Mouse (Mus musculus) liver, embryonic 11.5 days (tissue): Measurements from ENCODE around the gene 1600012H06Rik. TPM values are rescaled to one million over a fixed set of nuclear protein-coding genes. Genes with fewer than 3 reads are reported as not detected.
"Not testable (repeated sequence)": the region's sequence is repeated elsewhere in the genome, so short reads cannot be mapped to it uniquely, and the experiment has no call there.

ENCODE experiments used
- ATAC-seq: fragments of 200-750 bp; cut with Nextera tagmentation; replicated peaks from 2 replicates; pipeline ENCODE4 v1.8.0; 2017; ENCODE audit warnings: moderate number of reproducible peaks, mild to moderate bottlenecking, moderate TSS enrichment, moderate library complexity; ENCODE audit not compliant: low FRiP score
- DNase-seq: peaks from one replicate; pipeline ENCODE4 v3.0.0-alpha.2; 2017; ENCODE audit warnings: low spot score
- H3K27ac ChIP-seq: fragments of 300-500 bp; sonication (generic); 2 replicates; pipeline ENCODE4 v1.5.1; 2014; ENCODE audit warnings: mild to moderate bottlenecking, low read depth, low read length, control low read depth
- H3K27me3 ChIP-seq: fragments of 300-500 bp; sonication (generic); replicated peaks from 2 replicates; pipeline ENCODE4 v1.6.1; 2014; ENCODE audit warnings: low read length, mixed read lengths; ENCODE audit not compliant: control insufficient read depth, insufficient read depth
- H3K36me3 ChIP-seq: fragments of 300-500 bp; sonication (generic); 2 replicates; pipeline ENCODE4 v1.6.1; 2014; ENCODE audit warnings: mild to moderate bottlenecking, low read length, moderate library complexity, mixed read lengths; ENCODE audit not compliant: control insufficient read depth, insufficient read depth
- H3K4me1 ChIP-seq: fragments of 300-500 bp; sonication (generic); replicated peaks from 2 replicates; pipeline ENCODE4 v1.6.1; 2014; ENCODE audit warnings: low read length, mixed read lengths; ENCODE audit not compliant: control insufficient read depth, insufficient read depth
- H3K4me2 ChIP-seq: fragments of 300-500 bp; sonication (generic); 2 replicates; pipeline ENCODE4 v1.6.1; 2014; ENCODE audit warnings: mild to moderate bottlenecking, control low read depth, moderate library complexity
- H3K4me3 ChIP-seq: fragments of 300-500 bp; sonication (generic); 2 replicates; pipeline ENCODE4 v1.5.1; 2014; ENCODE audit warnings: low read depth, low read length, control low read depth
- H3K9ac ChIP-seq: fragments of 300-500 bp; sonication (generic); 2 replicates; pipeline ENCODE4 v1.6.1; 2014; ENCODE audit warnings: low read depth, low read length, control low read depth
- H3K9me3 ChIP-seq: fragments of 300-500 bp; sonication (generic); 2 replicates; pipeline ENCODE4 v1.6.1; 2016; ENCODE audit warnings: low read length, inconsistent platforms, mixed read lengths; ENCODE audit not compliant: control insufficient read depth
- WGBS: fragments of 180-500 bp; shearing (Covaris S2); extraction: QIAGEN DNeasy Blood & Tissue Kit; methylation state at CpG from one replicate; pipeline ENCODE4 v1.1.7; 2014; 5-methylcytosine and 5-hydroxymethylcytosine counted together
- polyA plus RNA-seq: library from polyadenylated mRNA; unstranded; fragments of >200 nt; fragmentation: Nextera tagmentation; extraction: Ambion mirVana; gene quantifications from 2 replicates; pipeline ENCODE4 v1.2.1, GENCODE M21; 2014

Gene 1600012H06Rik
- polyA plus RNA-seq, 1 experiment from 2014 or later: 19.9 TPM

GRCm38 (mm10) chr17:14990116-14990702, 47.2 kb downstream of the 1600012H06Rik start:
- H3K9me3 ChIP-seq, H3K27ac ChIP-seq, H3K9ac ChIP-seq, H3K4me2 ChIP-seq, H3K36me3 ChIP-seq, ATAC-seq, H3K27me3 ChIP-seq, H3K4me1 ChIP-seq, H3K4me3 ChIP-seq, DNase-seq: not testable (repeated sequence)
- 82% methylated on average over 4 of the region's 5 CpGs for WGBS

GRCm38 (mm10) chr17:14992522-14993138, 49.6 kb downstream of the 1600012H06Rik start:
- H3K4me1 ChIP-seq, H3K27me3 ChIP-seq, H3K9ac ChIP-seq, H3K4me2 ChIP-seq, H3K27ac ChIP-seq, DNase-seq, H3K9me3 ChIP-seq, H3K4me3 ChIP-seq, H3K36me3 ChIP-seq: not testable (repeated sequence)
- no CpG with 5 or more reads among the region's 98 CpGs for WGBS
- peak; percentile 72 for ATAC-seq

GRCm38 (mm10) chr17:14993139-14993832, 50.3 kb downstream of the 1600012H06Rik start:
- H3K36me3 ChIP-seq, DNase-seq, H3K4me2 ChIP-seq, H3K27ac ChIP-seq, H3K4me3 ChIP-seq, H3K9ac ChIP-seq, H3K9me3 ChIP-seq, H3K27me3 ChIP-seq, H3K4me1 ChIP-seq: not testable (repeated sequence)
- peak; percentile 73 for ATAC-seq
- WGBS: no CpG with 5 or more reads among the region's 47 CpGs

DNA sequence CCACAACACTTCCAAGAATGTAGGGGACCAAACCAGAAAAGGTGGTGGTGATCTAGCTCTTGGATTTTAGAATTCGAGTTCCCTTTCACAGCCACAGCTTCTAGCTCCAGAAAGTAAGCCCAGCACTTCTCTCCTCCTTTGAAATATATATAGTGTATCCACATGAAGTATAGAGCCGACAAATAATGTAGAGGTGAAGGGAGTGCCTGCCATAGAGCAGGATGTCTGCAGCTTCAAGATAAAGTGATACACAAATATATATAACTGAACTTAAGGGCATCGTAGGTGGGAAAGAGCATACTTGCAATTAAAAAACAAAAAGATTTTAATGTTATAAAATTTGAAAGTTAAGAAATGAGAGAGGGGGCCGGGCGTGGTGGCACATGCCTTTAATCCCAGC, 51.2 kb downstream of the 1600012H06Rik start:
- not testable (repeated sequence) for H3K36me3 ChIP-seq, H3K9me3 ChIP-seq, H3K4me1 ChIP-seq, H3K4me2 ChIP-seq, H3K9ac ChIP-seq, H3K27me3 ChIP-seq, ATAC-seq, H3K27ac ChIP-seq, H3K4me3 ChIP-seq, DNase-seq
- no CpG with 5 or more reads among the region's 5 CpGs for WGBS

DNA sequence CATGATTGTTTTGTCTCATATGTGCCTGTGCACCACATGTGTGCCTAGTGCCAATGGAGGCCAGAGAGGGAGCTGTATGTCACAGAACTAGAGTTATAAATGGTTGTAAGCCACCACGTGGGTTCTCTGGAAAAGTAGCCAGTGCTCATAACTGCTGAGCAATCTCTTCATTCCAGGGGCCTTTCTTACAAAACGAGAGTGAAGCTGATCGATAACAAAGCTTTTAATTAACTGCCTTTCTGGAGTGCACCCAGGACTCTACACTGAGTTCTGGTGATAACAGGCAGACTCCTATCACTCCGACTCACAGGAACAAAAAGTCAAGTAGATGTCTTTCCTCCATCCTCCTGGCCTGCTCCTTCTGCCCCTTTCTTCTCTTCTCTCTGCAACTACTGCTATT, 57.1 kb downstream of the 1600012H06Rik start:
- H3K4me2 ChIP-seq, H3K27ac ChIP-seq, H3K4me3 ChIP-seq, H3K36me3 ChIP-seq, DNase-seq, H3K4me1 ChIP-seq, H3K9me3 ChIP-seq, H3K27me3 ChIP-seq, H3K9ac ChIP-seq: not testable (repeated sequence)
- no CpG with 5 or more reads among the region's 4 CpGs for WGBS
- ATAC-seq: peak; percentile 83

GRCm38 (mm10) chr17:15009088-15009487, 66.1 kb downstream of the 1600012H06Rik start:
- not testable (repeated sequence) for H3K4me1 ChIP-seq, DNase-seq, H3K27ac ChIP-seq, H3K27me3 ChIP-seq, H3K9me3 ChIP-seq, H3K4me3 ChIP-seq, H3K36me3 ChIP-seq, H3K9ac ChIP-seq, H3K4me2 ChIP-seq
- peak; percentile 55 for ATAC-seq
- WGBS: no CpG with 5 or more reads among the region's 3 CpGs

Other genes with a start within 250 kb of the 1600012H06Rik start
- 0.78 and 1.0 TPM in 2 replicates for gene Thbs2, start 248.9 kb upstream of the 1600012H06Rik start, polyA plus RNA-seq
- gene Wdr27, start within 50 bp of the 1600012H06Rik start, polyA plus RNA-seq: 2.0 and 2.9 TPM in 2 replicates
- 137 and 150 TPM in 2 replicates for gene Phf10, start 18.1 kb downstream of the 1600012H06Rik start, polyA plus RNA-seq
- 8.1 and 8.2 TPM in 2 replicates for gene 9030025P20Rik, start 35.3 kb downstream of the 1600012H06Rik start, polyA plus RNA-seq
- 1.3 and 2.6 TPM in 2 replicates for gene Gm3417, start 35.6 kb downstream of the 1600012H06Rik start, polyA plus RNA-seq
- 5.4 and 5.6 TPM in 2 replicates for gene Gm3435, start 67.0 kb downstream of the 1600012H06Rik start, polyA plus RNA-seq
- gene Ermard, start 98.0 kb downstream of the 1600012H06Rik start, polyA plus RNA-seq: 67.2 and 73.1 TPM in 2 replicates
- gene Tcte3, start 98.3 kb downstream of the 1600012H06Rik start, polyA plus RNA-seq: 3.9 and 4.4 TPM in 2 replicates
- 3.0 and 4.6 TPM in 2 replicates for gene Gm3448, start 98.4 kb downstream of the 1600012H06Rik start, polyA plus RNA-seq